Mouse (Mus musculus) MEL (cell line): Measurements from ENCODE around the gene Men1.

Experiments
- GABPA ChIP-seq: IDR thresholded peaks from 2 replicates; pipeline ENCODE4 v1.6.1; 2012; ENCODE audit warnings: low read depth, mild to moderate bottlenecking, inconsistent platforms, low read length, improper control_type of control experiment, moderate library complexity
- GATA1 ChIP-seq: IDR thresholded peaks from 2 replicates; pipeline ENCODE4 v1.6.1; 2011; ENCODE audit warnings: low read depth, low read length, improper control_type of control experiment
- POLR2A ChIP-seq, 2 experiments: IDR thresholded peaks; 2 replicates each; pipeline ENCODE4 v1.6.1; 2011 to 2012; ENCODE audit warnings: low read length in 2 of 2, mild to moderate bottlenecking in 2 of 2, control low read depth in 1 of 2, improper control_type of control experiment in 1 of 2, low read depth in 1 of 2, moderate library complexity in 1 of 2; ENCODE audit not compliant: control insufficient read depth in 1 of 2, insufficient read depth in 1 of 2, poor library complexity in 1 of 2
- ZMIZ1 ChIP-seq: IDR thresholded peaks from 2 replicates; pipeline ENCODE4 v1.6.1; 2012; ENCODE audit warnings: low read depth, mild to moderate bottlenecking, inconsistent platforms, low read length, improper control_type of control experiment, moderate library complexity

DNA sequence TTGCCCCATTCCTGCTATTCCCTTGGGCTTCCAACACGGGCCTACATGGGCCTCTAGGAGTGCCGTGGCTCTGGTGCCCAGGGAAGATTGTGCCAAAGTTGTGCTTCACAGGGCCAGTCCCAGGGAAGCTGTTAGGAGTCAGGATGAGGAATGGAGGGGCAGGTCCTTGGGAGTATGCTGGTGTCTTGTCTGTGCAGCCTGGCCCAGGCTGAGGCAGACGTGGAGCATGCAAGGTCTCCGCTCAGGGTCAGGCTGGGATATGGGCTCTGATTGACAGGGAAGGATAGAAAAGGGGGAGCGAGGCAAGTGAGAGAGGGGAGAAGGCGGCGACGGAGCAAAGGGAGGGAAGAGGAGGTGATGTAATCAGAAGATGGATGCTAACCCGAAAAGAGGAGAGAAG is 10.0 kb upstream of the Men1 start:
- TF ChIP-seq GATA1 (no peak), ZMIZ1 (no peak), GABPA (no peak), POLR2A (IDR thresholded peaks at IDR 0.05; ENCODE audit: control insufficient read depth in 1 of 2, insufficient read depth in 1 of 2, low read depth in 1 of 2, low read length in 2 of 2, poor library complexity in 1 of 2) (no peak)
